Mouse (Mus musculus): ENCODE measurements around the gene Ccdc175. TPM values are rescaled to one million over a fixed set of nuclear protein-coding genes. Genes with fewer than 3 reads are reported as not detected.
A peak's percentile ranks its signal among the peaks of the same experiment; 100 is the strongest.

The Ccdc175 gene
- total RNA-seq, 2 experiments from 2014 or later, result not detected

DNA sequence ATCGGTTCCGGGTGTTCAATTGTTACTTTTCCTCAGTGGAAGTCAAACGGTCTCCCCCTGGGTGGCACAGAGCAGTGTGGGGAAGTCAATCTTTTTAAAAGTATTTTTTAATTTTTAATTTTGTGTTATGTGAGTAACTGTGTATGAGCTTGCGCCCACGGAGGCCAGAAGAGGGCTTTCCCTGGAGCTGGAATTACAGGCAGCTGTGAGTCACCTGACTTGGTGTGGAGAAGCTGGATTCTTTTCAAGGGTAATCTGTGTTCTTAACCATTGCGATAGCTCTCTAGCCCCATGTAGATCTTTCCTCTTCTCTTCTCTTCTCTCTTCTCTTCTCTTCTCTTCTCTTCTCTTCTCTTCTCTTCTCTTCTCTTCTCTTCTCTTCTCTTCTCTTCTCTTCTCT, 69.7 kb downstream of the Ccdc175 start:
- intact Hi-C loops (cut with DNase I), result no loop called here
- no peak for DNase-seq (ENCODE audit: extremely low spot score in 1 of 2, low spot score in 2 of 2)

DNA sequence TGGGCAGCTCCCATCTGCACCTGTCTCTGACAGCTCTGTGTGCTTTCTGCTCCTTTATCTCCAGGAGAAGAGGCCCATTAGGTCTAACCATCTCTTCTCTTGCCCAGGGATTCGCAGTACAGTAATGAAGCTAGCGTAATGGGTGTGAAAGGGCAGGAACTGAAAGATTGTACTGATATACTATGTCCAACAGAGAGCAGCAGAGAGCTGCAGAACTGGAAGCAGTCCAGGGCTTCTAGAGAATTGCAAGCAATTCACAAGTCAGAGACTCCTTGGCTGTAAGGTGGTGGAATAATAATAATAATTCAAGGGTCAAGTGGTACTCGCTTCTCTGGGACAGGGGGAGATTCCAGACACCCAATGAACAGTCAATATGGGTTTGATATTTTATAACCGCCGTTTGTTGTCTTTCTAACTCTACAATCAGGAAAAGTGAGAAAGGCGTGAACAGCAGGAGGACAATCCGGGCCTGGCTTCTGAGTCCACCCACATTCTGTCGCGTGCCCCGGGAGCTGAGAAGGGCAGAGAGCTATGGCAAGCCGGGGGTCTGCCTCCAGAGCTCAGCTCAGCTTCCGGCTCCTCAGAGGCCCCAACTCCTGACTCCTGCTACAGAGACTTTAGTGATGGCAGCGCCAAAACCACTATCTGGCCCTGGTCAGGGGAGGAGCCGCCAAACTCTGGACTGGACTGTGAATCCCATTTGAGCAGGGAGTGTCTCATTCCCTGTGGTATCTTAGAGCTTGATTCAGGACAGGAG, 80.1 kb downstream of the Ccdc175 start:
- DNase-seq (ENCODE audit: extremely low spot score in 1 of 2, low spot score in 2 of 2), result peak; percentile 59 to 60
- intact Hi-C loops (cut with DNase I), result loop anchor here (5.0 to 10.0 kb wide), 5 partner anchors 108 to 590 kb away; no protein-coding TSS in a partner anchor

DNA sequence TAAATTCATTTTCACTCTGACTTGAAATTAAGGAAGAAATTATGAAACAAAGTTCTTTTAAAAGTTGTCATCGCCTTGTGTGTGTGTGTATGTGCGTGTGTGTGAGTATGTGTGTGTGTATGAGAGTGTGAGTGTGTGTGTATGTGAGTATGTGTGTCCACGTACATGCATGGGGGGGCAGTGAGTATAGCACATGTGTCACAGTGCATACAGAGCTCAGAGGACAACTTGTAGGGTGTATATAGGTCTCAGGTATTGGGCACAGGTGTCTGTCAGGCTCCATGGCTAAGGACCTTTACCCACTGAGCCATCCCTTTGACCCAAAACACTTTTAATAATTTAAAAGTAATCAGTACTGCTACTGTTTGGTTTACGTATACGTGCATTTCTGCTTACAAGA, 80.8 kb downstream of the Ccdc175 start:
- DNase-seq (ENCODE audit: extremely low spot score in 1 of 2, low spot score in 2 of 2), result no peak
- intact Hi-C loops (cut with DNase I), result loop anchor here (5.0 to 10.0 kb wide), 5 partner anchors 108 to 591 kb away; no protein-coding TSS in a partner anchor

DNA sequence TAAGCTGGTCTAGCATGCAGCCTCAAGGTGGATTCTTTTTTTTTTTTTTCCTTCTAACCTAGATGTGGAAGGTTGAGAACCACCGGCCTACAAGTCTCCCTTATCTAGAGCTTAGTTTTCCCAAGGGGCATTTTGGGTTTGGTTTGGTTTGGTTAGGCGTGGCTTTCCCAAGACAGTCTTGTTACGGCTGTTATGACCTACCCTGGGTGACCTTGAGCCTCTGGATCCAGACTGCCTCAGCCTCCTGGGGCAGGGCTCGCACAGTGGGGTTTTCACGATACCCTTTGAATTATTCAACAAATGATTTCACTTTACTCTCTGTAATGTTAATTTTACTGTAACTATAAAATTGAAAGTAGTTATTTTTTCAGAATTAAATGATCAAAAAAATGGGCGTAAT, 82.1 kb downstream of the Ccdc175 start:
- intact Hi-C loops (cut with DNase I), result loop anchor here (5.0 to 10.0 kb wide), 5 partner anchors 110 to 592 kb away; no protein-coding TSS in a partner anchor
- DNase-seq (ENCODE audit: extremely low spot score in 1 of 2, low spot score in 2 of 2), result no peak

DNA sequence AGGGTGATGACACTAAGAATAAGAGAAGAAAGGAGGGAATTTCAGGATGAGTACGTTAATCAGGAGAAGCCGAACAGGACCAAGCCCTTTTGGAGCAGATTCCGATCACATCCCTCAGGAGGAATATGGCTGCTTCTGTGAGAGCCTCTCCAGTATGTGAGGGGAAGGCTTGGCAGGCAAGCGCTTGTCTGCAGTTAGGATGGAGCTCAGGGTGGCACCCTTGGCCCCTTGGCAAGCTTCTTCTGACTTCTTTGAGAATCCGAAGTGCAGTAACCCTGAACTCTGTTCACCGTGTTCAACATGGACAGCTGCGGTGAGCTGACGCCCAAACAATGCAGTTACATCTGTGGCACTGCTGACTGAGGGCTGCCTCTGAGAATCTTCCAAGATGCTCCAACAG, 87.9 kb downstream of the Ccdc175 start:
- intact Hi-C loops (cut with DNase I), result no loop called here

DNA sequence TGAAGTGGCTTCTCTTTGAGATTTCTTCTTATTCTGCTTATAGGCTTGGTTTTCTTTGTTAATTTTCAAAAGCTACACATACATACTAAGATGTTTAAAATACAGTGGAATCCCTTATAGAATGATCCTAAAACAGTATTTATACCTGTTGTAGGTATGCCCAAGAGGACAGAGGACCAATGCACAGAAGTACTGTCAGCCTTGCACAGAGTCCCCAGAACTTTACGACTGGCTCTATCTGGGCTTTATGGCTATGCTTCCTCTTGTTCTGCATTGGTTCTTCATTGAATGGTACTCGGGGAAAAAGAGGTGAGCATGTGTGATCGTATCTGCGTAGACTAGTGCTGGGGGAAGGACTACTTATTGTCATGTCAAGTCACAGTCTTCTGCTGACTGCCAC, 95.0 kb downstream of the Ccdc175 start:
- no peak for DNase-seq (ENCODE audit: extremely low spot score in 1 of 2, low spot score in 2 of 2)
- intact Hi-C loops (cut with DNase I), result no loop called here

More for the DNA sequence above, 87.9 kb downstream of the Ccdc175 start:
- DNase-seq (ENCODE audit: extremely low spot score in 1 of 2, low spot score in 2 of 2), result no peak

DNA sequence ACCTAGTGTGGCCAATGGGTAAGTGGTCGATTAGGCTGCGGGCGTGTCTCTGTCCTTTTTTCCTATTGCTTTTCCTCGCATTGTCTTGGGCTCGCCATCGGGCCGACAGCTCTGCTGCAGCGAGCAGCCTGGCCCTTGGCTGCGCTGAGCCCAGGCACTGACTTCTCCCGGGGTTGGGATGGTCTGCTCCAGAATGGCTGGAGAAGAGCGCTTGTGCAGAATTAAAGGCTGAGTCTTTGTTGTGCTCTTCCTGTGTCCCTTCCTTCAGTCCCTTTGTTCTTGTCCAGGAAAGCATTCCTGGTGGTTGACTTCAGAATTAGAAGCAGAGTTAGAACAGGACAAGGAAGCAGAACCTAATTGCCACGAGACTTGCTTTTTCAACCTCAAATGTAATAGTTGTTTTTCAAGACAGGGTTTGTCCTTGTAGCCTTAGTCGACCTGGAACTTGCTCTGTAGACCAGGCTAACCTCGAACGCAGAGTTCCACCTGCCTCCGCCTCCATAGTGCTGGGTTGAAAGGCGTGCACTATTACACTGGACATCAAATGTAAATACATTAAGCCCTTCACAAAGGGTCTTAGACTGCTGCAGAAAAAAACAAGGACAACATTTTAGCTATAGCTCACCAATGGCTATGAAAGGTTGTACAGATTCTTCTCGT, 98.5 kb downstream of the Ccdc175 start:
- no peak for DNase-seq (ENCODE audit: extremely low spot score in 1 of 2, low spot score in 2 of 2)
- intact Hi-C loops (cut with DNase I), result no loop called here

DNA sequence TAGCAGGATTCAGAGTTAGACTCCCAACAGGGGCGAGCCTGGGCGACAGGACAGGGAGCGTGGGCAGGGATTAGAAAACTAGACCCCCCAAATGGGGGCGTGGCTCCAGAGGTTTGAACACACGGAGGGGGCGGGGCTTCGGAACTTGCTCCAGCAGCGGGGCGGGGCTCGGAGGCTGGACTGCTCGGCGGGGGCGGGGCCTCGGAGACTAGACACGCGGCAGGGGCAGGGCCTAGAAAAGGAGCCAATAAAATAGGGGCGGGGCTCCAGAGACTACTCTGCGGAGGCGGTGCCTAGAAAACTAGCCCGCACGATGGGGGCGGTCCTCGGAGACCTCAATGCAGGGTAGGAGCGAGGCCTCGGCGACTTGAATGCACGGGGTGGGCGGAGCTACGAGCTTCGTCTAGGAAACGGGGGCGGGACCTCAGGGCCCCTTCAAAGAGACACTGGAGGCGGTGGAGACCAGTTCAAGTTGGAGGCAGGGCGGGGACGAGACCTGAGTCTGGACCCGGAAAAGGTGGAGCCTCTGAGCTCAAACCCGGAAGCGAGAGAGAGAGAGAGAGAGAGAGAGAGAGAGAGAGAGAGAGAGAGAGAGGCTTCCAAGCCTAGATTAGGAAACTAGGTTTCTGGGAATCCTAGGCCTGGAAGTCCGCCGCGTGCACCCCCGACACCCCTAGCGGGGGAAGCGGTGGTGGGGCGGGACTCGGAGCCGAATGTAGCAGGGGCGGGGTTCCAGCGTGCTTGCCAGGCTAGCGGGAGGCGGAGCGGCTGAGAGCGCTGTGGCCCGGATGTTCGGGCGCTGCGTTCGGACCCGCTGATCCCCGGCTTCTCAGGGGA, 99.3 kb downstream of the Ccdc175 start, which contains the start of the genes L3hypdh and Jkamp:
TSS of gene L3hypdh (minus strand) at position 111 of the 837 bp plus-strand sequence.
TSS of gene Jkamp (plus strand) at position 261 of the 837 bp plus-strand sequence.
- intact Hi-C loops (cut with DNase I), result no loop called here
- peak; percentile 98 to 100 for DNase-seq (ENCODE audit: extremely low spot score in 1 of 2, low spot score in 2 of 2)

DNA sequence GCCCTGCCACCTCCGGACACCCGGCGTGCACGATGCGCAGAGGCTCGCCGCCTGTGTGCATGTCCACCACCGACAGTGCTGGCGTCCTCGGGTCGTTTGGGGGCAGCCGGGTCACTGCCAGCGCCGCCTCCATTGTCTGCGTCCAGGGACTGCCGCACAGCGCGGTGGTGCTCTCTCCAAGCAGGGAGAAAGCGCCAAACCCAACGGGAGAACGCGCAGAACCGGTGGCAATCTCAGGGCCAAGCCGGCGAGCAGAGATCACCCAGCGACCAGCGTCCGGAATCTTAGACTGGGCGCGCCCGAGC, 99.9 kb downstream of the Ccdc175 start:
- DNase-seq (ENCODE audit: extremely low spot score in 1 of 2, low spot score in 2 of 2), result no peak
- intact Hi-C loops (cut with DNase I), result no loop called here

DNA sequence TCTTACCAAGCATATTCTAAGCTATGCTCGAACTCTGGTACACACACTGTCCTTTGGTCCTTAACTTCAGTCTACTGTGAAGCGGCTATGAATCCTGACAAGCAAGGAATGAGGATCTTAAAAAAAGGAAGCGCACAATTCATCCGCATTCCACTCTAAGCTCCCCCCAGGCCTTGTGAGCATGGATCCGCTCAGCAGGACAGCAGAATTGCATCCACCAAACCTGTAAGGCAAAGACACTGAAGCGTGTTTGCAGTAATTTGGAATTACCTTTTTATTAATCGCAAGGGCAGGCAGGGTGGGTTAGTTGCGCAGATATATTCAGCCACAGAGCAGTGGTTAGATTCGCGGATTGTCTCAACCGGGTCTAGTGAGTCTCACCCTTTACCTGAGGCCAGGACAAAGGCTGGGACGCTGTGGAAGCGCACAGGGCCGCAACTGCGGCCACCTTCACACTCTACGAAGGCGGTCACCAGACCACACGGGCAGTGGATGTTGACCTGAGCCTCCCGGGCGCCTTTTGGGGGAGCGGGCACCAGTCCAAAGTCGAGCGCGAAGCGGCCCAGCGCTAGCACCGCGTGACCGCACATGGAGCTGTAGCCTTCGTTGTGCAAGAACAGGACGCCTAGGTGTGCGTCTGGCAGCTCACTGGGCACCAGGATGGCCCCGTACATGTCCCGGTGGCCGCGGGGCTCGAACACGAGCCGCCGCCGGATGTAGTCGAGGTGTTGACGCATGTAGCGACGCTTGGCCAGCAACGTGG, 100.4 kb downstream of the Ccdc175 start:
- peak in 1 of 2 experiments; percentile 53 for DNase-seq (ENCODE audit: extremely low spot score in 1 of 2, low spot score in 2 of 2)
- intact Hi-C loops (cut with DNase I), result no loop called here

DNA sequence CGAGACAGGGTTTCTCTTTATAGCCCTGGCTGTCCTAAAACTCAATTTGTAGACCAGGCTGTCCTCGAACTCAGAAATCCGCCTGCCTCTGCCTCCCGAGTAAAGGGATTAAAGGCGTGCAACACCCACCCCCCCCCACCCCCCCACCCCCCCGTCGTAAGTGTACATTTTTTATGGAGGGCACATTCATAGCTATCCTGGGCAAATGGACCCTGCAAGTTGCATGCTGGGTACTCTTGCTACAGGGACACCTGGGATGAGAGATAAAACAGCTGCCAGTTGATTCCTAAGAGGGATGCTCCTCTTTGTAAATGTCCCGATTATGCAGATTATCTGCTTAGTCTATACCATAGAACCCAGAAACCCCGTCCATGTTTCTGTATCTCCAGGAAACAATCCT, 101.6 kb downstream of the Ccdc175 start:
- intact Hi-C loops (cut with DNase I), result no loop called here
- DNase-seq (ENCODE audit: extremely low spot score in 1 of 2, low spot score in 2 of 2), result no peak

DNA sequence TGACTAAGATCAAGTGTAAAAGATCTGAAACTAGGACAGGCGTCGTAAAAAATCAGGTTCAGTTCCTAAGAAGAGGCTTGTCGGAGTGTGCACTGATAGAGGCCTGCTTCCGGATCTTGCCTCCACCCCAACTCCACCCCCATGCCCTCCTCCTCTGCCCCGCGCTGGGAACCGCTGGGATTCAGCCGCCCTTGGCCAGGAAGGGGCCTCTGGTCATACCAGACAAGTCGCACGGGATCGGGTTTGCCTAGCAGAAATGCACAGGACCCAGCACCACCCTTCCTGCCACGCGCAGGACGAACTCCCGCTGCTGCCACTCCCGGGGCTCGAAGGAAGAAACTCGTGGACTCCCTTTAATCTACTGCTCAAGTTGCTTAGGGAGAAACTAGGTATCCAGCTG, 102.5 kb downstream of the Ccdc175 start:
- peak in 1 of 2 experiments; percentile 49 for DNase-seq (ENCODE audit: extremely low spot score in 1 of 2, low spot score in 2 of 2)
- intact Hi-C loops (cut with DNase I), result no loop called here

DNA sequence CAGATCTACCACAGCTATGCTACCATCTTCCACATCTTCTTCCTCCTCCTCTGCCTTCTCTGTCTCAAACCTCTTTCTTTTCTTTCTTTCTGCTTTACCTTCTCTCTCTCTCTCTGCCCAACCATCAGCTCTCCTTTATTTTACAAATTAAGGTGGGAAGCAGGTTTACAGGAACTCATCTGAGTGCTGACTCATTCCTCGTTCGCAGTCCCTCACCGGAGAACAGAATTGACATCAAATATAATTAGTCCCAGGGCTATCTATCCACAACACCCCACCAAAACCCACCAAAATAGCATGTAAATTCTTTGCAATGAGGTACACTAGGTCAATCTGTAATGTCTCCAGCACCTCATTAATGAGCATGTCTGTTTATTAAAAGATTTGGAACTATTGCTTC, 102.9 kb downstream of the Ccdc175 start:
- intact Hi-C loops (cut with DNase I), result no loop called here
- no peak for DNase-seq (ENCODE audit: extremely low spot score in 1 of 2, low spot score in 2 of 2)

DNA sequence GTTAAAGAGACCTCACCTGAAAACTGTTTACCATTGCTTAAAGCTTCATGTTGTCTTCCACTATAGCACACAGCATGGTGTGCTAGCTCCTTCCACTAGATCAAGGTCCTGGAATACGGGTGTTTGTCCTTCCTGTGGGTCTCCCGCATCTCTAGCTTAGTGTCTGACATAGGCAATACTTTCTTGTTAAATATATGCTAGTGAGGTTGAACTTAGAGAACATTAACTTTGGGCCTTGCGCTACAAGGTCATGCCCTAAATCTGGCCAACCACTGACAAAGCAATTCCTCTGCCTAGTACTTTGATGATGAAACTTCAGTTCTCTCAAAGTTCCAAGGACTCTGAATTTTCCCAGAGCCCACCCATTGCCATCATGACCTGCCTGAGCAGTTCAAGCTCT, 106.6 kb downstream of the Ccdc175 start:
- intact Hi-C loops (cut with DNase I), result no loop called here
- DNase-seq (ENCODE audit: extremely low spot score in 1 of 2, low spot score in 2 of 2), result no peak

DNA sequence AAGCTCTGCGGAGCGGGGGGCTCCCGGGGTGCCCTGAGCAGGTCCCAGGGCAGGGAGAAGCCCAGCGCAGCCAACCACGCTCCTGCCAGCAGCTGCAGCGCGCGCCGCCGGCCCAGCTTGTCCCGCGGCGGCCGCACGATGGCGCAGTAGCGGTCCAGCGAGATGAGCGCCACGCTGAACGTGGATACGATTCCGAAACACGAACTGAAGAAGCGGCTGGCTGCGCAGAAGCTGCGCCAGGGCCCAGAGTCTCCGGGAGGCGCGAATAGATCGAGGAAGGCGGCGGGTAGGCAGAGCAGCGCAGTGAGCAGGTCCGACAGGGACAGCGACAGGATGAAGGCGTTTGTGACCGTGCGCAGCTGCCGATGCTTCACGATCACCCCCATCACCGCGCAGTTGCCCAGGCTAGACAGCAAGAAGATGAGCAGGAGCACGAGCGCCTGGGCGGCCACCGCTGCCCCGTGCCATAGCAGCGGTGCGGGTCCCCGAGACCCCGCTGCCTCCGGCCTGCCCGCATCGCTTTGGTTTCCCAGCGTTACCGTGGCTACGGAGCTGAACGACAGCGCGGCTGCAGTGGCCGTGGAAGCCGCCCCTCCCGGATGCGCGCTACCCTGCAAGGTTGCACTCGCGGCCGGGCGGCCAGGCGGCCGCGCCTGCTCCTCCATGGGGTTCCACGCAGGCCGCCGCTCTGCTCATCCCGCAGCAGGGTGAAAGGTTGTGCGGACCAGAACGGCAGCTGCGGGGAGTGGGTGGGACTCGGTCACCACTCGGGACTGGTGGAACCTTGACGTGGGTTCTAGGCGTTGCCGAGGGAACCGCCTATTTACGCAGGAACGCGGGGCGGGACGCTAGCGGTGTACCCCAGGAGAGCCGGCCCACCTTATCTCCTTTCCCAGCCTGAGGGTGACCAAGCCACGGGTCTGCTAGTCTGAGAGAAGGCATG, 114.2 kb downstream of the Ccdc175 start, which contains the start of gene Gpr135:
TSS of gene Gpr135 (minus strand) at position 799 of the 943 bp plus-strand sequence.
- peak; percentile 84 to 88 for DNase-seq (ENCODE audit: extremely low spot score in 1 of 2, low spot score in 2 of 2)
- intact Hi-C loops (cut with DNase I), result no loop called here

DNA sequence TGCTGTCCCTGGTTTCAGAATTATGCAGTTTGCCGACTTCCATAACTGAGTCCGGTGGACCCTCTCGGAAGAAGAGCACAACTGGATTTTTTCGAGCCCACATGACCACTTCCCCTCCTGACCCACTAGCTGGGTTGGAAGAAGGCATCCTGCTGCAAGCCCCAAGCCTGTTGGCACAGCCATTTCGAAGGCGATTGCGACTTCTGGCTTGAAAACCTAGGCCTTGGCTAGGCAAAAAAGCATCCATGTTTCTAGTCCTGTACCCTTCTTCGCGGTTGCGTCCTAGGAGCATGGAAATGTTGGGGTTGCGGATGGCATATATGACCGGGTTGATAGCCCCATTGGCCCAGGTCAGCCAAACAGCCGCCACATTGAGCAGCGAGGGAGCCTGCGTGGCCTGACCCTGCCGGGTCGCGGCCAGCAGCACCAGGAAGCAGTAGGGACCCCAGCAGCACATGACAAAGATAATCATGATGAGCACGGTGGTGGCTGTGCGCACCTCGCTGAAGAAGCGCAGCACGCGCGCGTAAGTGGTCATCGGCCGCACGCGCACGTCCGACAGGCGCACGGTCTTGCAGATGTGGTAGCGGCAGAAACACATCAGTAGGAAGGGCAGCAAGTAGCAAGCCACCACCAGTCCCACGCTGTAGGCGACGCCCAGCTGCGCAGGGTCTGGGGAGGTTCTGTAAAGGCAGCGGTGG, 115.1 kb downstream of the Ccdc175 start:
- intact Hi-C loops (cut with DNase I), result no loop called here
- no peak for DNase-seq (ENCODE audit: extremely low spot score in 1 of 2, low spot score in 2 of 2)

DNA sequence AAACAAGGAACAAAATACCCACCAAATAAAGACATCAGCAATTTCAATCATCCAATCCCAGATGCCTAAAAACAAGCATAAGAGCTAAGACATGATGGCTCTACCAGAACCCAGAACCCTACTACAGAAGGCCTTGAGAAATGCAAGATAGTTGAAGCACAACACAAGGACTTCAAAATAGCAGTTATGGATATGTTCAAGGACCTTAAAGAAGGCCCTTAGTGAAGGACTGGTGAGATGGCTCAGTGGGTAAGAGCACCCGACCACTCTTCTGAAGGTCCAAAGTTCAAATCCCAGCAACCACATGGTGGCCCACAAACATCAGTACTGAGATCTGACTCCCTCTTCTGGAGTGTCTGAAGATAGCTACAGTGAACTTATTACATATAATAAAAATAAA, 127.0 kb downstream of the Ccdc175 start:
- intact Hi-C loops (cut with DNase I), result no loop called here

More for the DNA sequence above, 127.0 kb downstream of the Ccdc175 start:
- no peak for DNase-seq (ENCODE audit: extremely low spot score in 1 of 2, low spot score in 2 of 2)
